Mouse (Mus musculus) forebrain, postnatal 0 days (tissue): ENCODE results near the gene Kirrel3. TPM values are rescaled to one million over a fixed set of nuclear protein-coding genes. Genes with fewer than 3 reads are reported as not detected.

Source experiments
- ATAC-seq: fragments of 200-750 bp; cut with Nextera tagmentation; 2 replicates; pipeline ENCODE4 v1.8.0; 2017; ENCODE audit warnings: mild to moderate bottlenecking, moderate library complexity
- DNase-seq: peaks from one replicate; pipeline ENCODE4 v3.0.0-alpha.2; 2015
- H3K27ac ChIP-seq: fragments of 300-500 bp; sonication (generic); 2 replicates; pipeline ENCODE4 v1.5.1; 2014; ENCODE audit warnings: low read depth, mild to moderate bottlenecking, antibody characterized with exemption, low read length, moderate library complexity, mixed read lengths
- H3K27me3 ChIP-seq: fragments of 300-500 bp; sonication (generic); 2 replicates; pipeline ENCODE4 v1.6.1; 2014; ENCODE audit warnings: mild to moderate bottlenecking, low read length, mixed read lengths; ENCODE audit not compliant: insufficient read depth
- H3K36me3 ChIP-seq: fragments of 300-500 bp; sonication (generic); 2 replicates; pipeline ENCODE4 v1.6.1; 2014; ENCODE audit warnings: mild to moderate bottlenecking, moderate library complexity; ENCODE audit not compliant: insufficient read depth
- H3K4me1 ChIP-seq: fragments of 300-500 bp; sonication (generic); 2 replicates; pipeline ENCODE4 v1.6.1; 2014; ENCODE audit warnings: antibody characterized with exemption; ENCODE audit not compliant: insufficient read depth
- H3K4me2 ChIP-seq: fragments of 300-500 bp; sonication (generic); 2 replicates; pipeline ENCODE4 v1.6.1; 2014; ENCODE audit warnings: low read depth, mild to moderate bottlenecking, moderate library complexity
- H3K4me3 ChIP-seq: fragments of 300-500 bp; sonication (generic); 2 replicates; pipeline ENCODE4 v1.5.1; 2014; ENCODE audit warnings: low read depth, low read length, mixed read lengths
- H3K9ac ChIP-seq: fragments of 300-500 bp; sonication (generic); 2 replicates; pipeline ENCODE4 v1.6.1; 2014; ENCODE audit warnings: mild to moderate bottlenecking
- H3K9me3 ChIP-seq: fragments of 300-500 bp; sonication (generic); 2 replicates; pipeline ENCODE4 v1.6.1; 2016; ENCODE audit warnings: low read length
- CTCF ChIP-seq: sonication (generic); IDR thresholded peaks from 2 replicates; pipeline ENCODE4 v1.5.1; 2016; ENCODE audit warnings: antibody characterized with exemption, control low read depth, low read depth
- WGBS: fragments of 180-500 bp; shearing (Covaris S2); extraction: QIAGEN DNeasy Blood & Tissue Kit; methylation state at CpG from one replicate; pipeline ENCODE4 v1.1.7; 2014; 5-methylcytosine and 5-hydroxymethylcytosine counted together
- polyA plus RNA-seq: library from polyadenylated mRNA; unstranded; fragments of >200 nt; fragmentation: Nextera tagmentation; extraction: Ambion mirVana; gene quantifications from 2 replicates; pipeline ENCODE4 v1.2.1, GENCODE M21; 2015
- total RNA-seq: library from RNA; depleted of rRNA; stranded (reverse); fragments of >200 nt; gene quantifications from 2 replicates; pipeline ENCODE4 v1.2.3, GENCODE M21; 2014

Gene Kirrel3
- total and polyA plus RNA-seq, 2 experiments from 2014 or later: 35.3 to 57.6 TPM

GRCm38 (mm10) chr9:34886746-34887145, 401.1 kb downstream of the Kirrel3 start:
- no peak overlapping the region for H3K4me2 ChIP-seq
- H3K27ac ChIP-seq: no peak overlapping the region
- no peak for DNase-seq
- no peak overlapping the region for H3K9ac ChIP-seq
- no peaks in the 10 kb centered on the region for H3K36me3 ChIP-seq
- H3K4me1 ChIP-seq: no peaks in the 10 kb centered on the region; the same call in 1 of the 2 replicates
- WGBS: 35% methylated on average over 5 of the region's 5 CpGs
- no peaks in the 10 kb centered on the region for H3K9me3 ChIP-seq
- no peaks in the 10 kb centered on the region for H3K27me3 ChIP-seq
- no peak overlapping the region for H3K4me3 ChIP-seq
- no peak for ATAC-seq
- TF ChIP-seq CTCF: no peak

GRCm38 (mm10) chr9:34887196-34887595, 401.5 kb downstream of the Kirrel3 start:
- Histone ChIP-seq H3K27me3 (no peaks in the 10 kb centered on the region), H3K9ac (no peak overlapping the region), H3K36me3 (no peaks in the 10 kb centered on the region), H3K4me1 (no peaks in the 10 kb centered on the region; the same call in 1 of the 2 replicates), H3K4me3 (no peak overlapping the region), H3K9me3 (no peaks in the 10 kb centered on the region), H3K4me2 (no peak overlapping the region), H3K27ac (no peak overlapping the region)
- peak; percentile 70 for ATAC-seq
- no peak for TF ChIP-seq CTCF
- DNase-seq: peak; percentile 60
- WGBS: 12% methylated on average over 2 of the region's 2 CpGs

GRCm38 (mm10) chr9:34888298-34888697, 402.6 kb downstream of the Kirrel3 start:
- ATAC-seq (peak; percentile 38; the same call in 1 of the 2 replicates), DNase-seq (no peak)
- H3K4me3 ChIP-seq: no peak overlapping the region
- no peaks in the 10 kb centered on the region for H3K27me3 ChIP-seq
- no peak for TF ChIP-seq CTCF
- H3K27ac ChIP-seq: no peak overlapping the region
- no peak overlapping the region for H3K4me2 ChIP-seq
- H3K4me1 ChIP-seq: no peaks in the 10 kb centered on the region
- H3K9ac ChIP-seq: no peak overlapping the region
- WGBS: 63% methylated on average over 2 of the region's 2 CpGs
- H3K9me3 ChIP-seq: no peaks in the 10 kb centered on the region
- H3K36me3 ChIP-seq: no peaks in the 10 kb centered on the region

GRCm38 (mm10) chr9:34901216-34901615, 415.5 kb downstream of the Kirrel3 start:
- 67% methylated on average over 4 of the region's 4 CpGs for WGBS
- DNase-seq (no peak), ATAC-seq (no peak)
- no peaks in the 10 kb centered on the region for H3K4me1 ChIP-seq
- H3K9me3 ChIP-seq: no peaks in the 10 kb centered on the region
- no peak overlapping the region for H3K4me2 ChIP-seq
- no peaks in the 10 kb centered on the region for H3K27me3 ChIP-seq
- H3K27ac ChIP-seq: no peak overlapping the region
- H3K36me3 ChIP-seq: no peaks in the 10 kb centered on the region
- no peak overlapping the region for H3K9ac ChIP-seq
- H3K4me3 ChIP-seq: no peak overlapping the region
- no peak for TF ChIP-seq CTCF

- Histone ChIP-seq H3K27ac (no peak overlapping the region), H3K4me1 (no peaks in the 10 kb centered on the region), H3K9ac (no peak overlapping the region), H3K4me2 (no peak overlapping the region), H3K4me3 (no peak overlapping the region), H3K9me3 (no peaks in the 10 kb centered on the region), H3K27me3 (no peaks in the 10 kb centered on the region), H3K36me3 (no peaks in the 10 kb centered on the region)
- WGBS: 53% methylated on average over 2 of the region's 2 CpGs
- DNase-seq (no peak), ATAC-seq (peak; percentile 53; the same call in 1 of the 2 replicates)
- TF ChIP-seq CTCF: no peak
These were observed 416.2 kb downstream of the Kirrel3 start for GRCm38 (mm10) chr9:34901888-34902287.

- Histone ChIP-seq H3K27ac (no peak overlapping the region), H3K4me1 (no peaks in the 10 kb centered on the region), H3K36me3 (no peaks in the 10 kb centered on the region), H3K9me3 (no peaks in the 10 kb centered on the region), H3K4me3 (no peak overlapping the region), H3K4me2 (no peak overlapping the region), H3K27me3 (no peaks in the 10 kb centered on the region), H3K9ac (no peak overlapping the region)
- TF ChIP-seq CTCF: no peak
- DNase-seq (peak; percentile 18), ATAC-seq (no peak)
- WGBS: 65% methylated on average over 6 of the region's 6 CpGs
These were observed 419.5 kb downstream of the Kirrel3 start for GRCm38 (mm10) chr9:34905164-34905563.

GRCm38 (mm10) chr9:34908040-34908439, 422.3 kb downstream of the Kirrel3 start:
- Histone ChIP-seq H3K9ac (no peak overlapping the region), H3K27ac (no peak overlapping the region), H3K27me3 (no peaks in the 10 kb centered on the region), H3K36me3 (no peaks in the 10 kb centered on the region), H3K4me2 (no peak overlapping the region), H3K9me3 (no peaks in the 10 kb centered on the region), H3K4me1 (no peaks in the 10 kb centered on the region), H3K4me3 (no peak overlapping the region)
- WGBS: 57% methylated on average over 3 of the region's 3 CpGs
- ATAC-seq (no peak), DNase-seq (no peak)
- TF ChIP-seq CTCF: no peak
